Mouse (Mus musculus): ENCODE measurements around the gene Tdgf1.

DNA sequence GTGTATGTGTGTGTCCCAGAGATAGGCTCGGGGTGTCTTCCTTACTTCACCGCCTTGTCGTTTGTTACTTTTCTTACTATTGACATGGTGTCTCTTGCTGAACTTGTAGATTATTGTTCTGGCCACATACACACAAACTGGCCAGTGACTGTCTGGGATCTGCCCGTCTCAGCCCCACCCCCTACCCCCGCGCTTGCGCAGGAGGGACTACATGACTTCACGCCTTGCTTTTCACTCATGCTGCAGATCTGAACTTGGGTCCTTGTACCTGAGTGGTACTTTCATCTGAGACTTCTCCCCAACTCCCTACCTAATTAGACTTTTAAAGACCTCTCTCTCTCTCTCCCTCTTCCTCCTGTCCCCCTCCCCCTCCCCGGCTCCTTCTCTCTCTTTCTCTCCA, 38.1 kb upstream of the Tdgf1 start:
- TF ChIP-seq CTCF (IDR thresholded peaks at IDR 0.05; ENCODE audit: borderline replicate concordance, insufficient read depth, low read length) (no peak), POLR2A (IDR thresholded peaks at IDR 0.05; ENCODE audit: low read depth, low read length) (no peak)

Data from embryonic fibroblast, embryonic 13.5 days (primary cell).